Mouse (Mus musculus): ENCODE measurements around the gene Ehhadh. TPM values are rescaled to one million over a fixed set of nuclear protein-coding genes. Genes with fewer than 3 reads are reported as not detected.
"Not testable (repeated sequence)": the region's sequence is repeated elsewhere in the genome, so short reads cannot be mapped to it uniquely, and the experiment has no call there.

Ehhadh gene
- total RNA-seq, 2 experiments from 2014 or later: 0.98 to 2.9 TPM

GRCm38 (mm10) chr16:21804258-21804657 lies 16.7 kb upstream of the Ehhadh start:
- no peak for ATAC-seq (replicated peaks; ENCODE audit: low FRiP score, poor library complexity, severe bottlenecking)

- no peak for ATAC-seq (replicated peaks; ENCODE audit: low FRiP score, poor library complexity, severe bottlenecking)
Measured at GRCm38 (mm10) chr16:21795071-21795470, 7.5 kb upstream of the Ehhadh start.

GRCm38 (mm10) chr16:21794697-21795045 lies 7.1 kb upstream of the Ehhadh start:
- peak; percentile 52 for ATAC-seq (replicated peaks; ENCODE audit: low FRiP score, poor library complexity, severe bottlenecking)

GRCm38 (mm10) chr16:21793875-21794696 lies 6.5 kb upstream of the Ehhadh start, which contains the start of gene Map3k13:
Gene Map3k13 (plus strand): TSS chr16:21794346.
- ATAC-seq (replicated peaks; ENCODE audit: low FRiP score, poor library complexity, severe bottlenecking): peak; percentile 96

GRCm38 (mm10) chr16:21793080-21793810 lies 5.6 kb upstream of the Ehhadh start:
- not testable (repeated sequence) for ATAC-seq (replicated peaks; ENCODE audit: low FRiP score, poor library complexity, severe bottlenecking)

GRCm38 (mm10) chr16:21791779-21792178 lies 4.2 kb upstream of the Ehhadh start:
- ATAC-seq (replicated peaks; ENCODE audit: low FRiP score, poor library complexity, severe bottlenecking): 0 out of 2 replicates have a peak, but pooled peaks have one; percentile 37

GRCm38 (mm10) chr16:21790469-21790868 lies 2.9 kb upstream of the Ehhadh start:
- ATAC-seq (replicated peaks; ENCODE audit: low FRiP score, poor library complexity, severe bottlenecking): no peak

- ATAC-seq (replicated peaks; ENCODE audit: low FRiP score, poor library complexity, severe bottlenecking): no peak
Measured at GRCm38 (mm10) chr16:21789180-21789579, 1.6 kb upstream of the Ehhadh start.

GRCm38 (mm10) chr16:21788581-21788980 lies 974 bp upstream of the Ehhadh start:
- ATAC-seq (replicated peaks; ENCODE audit: low FRiP score, poor library complexity, severe bottlenecking): 0 out of 2 replicates have a peak, but pooled peaks have one; percentile 28

GRCm38 (mm10) chr16:21786317-21786716 lies 1.3 kb downstream of the Ehhadh start:
- ATAC-seq (replicated peaks; ENCODE audit: low FRiP score, poor library complexity, severe bottlenecking): no peak

GRCm38 (mm10) chr16:21785000-21785399 lies 2.6 kb downstream of the Ehhadh start:
- no peak for ATAC-seq (replicated peaks; ENCODE audit: low FRiP score, poor library complexity, severe bottlenecking)

GRCm38 (mm10) chr16:21782807-21783206 lies 4.8 kb downstream of the Ehhadh start:
- no peak for ATAC-seq (replicated peaks; ENCODE audit: low FRiP score, poor library complexity, severe bottlenecking)

GRCm38 (mm10) chr16:21781895-21782294 lies 5.7 kb downstream of the Ehhadh start:
- no peak for ATAC-seq (replicated peaks; ENCODE audit: low FRiP score, poor library complexity, severe bottlenecking)

GRCm38 (mm10) chr16:21781277-21781676 lies 6.3 kb downstream of the Ehhadh start:
- no peak for ATAC-seq (replicated peaks; ENCODE audit: low FRiP score, poor library complexity, severe bottlenecking)

GRCm38 (mm10) chr16:21779149-21779548 lies 8.5 kb downstream of the Ehhadh start:
- ATAC-seq (replicated peaks; ENCODE audit: low FRiP score, poor library complexity, severe bottlenecking): no peak

GRCm38 (mm10) chr16:21778293-21778866 lies 9.2 kb downstream of the Ehhadh start:
- 0 out of 2 replicates have a peak, but pooled peaks have one; percentile 52 for ATAC-seq (replicated peaks; ENCODE audit: low FRiP score, poor library complexity, severe bottlenecking)

GRCm38 (mm10) chr16:21774725-21775124 lies 12.9 kb downstream of the Ehhadh start:
- ATAC-seq (replicated peaks; ENCODE audit: low FRiP score, poor library complexity, severe bottlenecking): no peak

- no peak for ATAC-seq (replicated peaks; ENCODE audit: low FRiP score, poor library complexity, severe bottlenecking)
Measured at GRCm38 (mm10) chr16:21769667-21770066, 17.9 kb downstream of the Ehhadh start.

GRCm38 (mm10) chr16:21768255-21768654 lies 19.4 kb downstream of the Ehhadh start:
- ATAC-seq (replicated peaks; ENCODE audit: low FRiP score, poor library complexity, severe bottlenecking): no peak

- ATAC-seq (replicated peaks; ENCODE audit: low FRiP score, poor library complexity, severe bottlenecking): no peak
Measured at GRCm38 (mm10) chr16:21758447-21758846, 29.2 kb downstream of the Ehhadh start.

- no peak for ATAC-seq (replicated peaks; ENCODE audit: low FRiP score, poor library complexity, severe bottlenecking)
Measured at GRCm38 (mm10) chr16:21743401-21743800, 44.2 kb downstream of the Ehhadh start.
